Mouse (Mus musculus): Measurements from ENCODE around the gene Olfr862.

Olfr862 gene

DNA sequence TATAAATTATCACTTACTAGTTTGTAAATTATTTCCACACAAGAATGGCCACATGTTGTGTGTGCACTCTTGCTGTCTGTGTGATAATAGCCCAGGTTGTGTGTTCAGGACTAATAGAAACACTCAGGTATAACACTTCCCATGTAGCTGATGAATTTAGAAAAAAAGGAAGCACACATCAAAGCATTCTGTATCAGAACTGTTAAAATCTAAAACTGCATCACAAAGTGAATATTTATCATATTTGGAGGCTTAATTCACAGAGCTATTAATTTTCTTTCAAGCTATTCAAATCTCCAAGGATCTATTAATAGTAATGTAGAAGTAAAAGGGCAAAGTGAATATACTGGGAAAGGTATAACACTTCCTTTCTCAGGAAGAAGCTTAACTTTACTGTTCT lies at the start of gene Olfr862:
Gene Olfr862 (minus strand): TSS at position 101 of the 400 bp plus-strand sequence.
- no peak for DNase-seq (ENCODE audit: low read depth, low spot score)

- DNase-seq (ENCODE audit: low read depth, low spot score) = no peak
Measured at GRCm38 (mm10) chr9:19916565-19916964, 28.8 kb upstream of the Olfr862 start, which contains the start of gene Olfr77. Gene Olfr77, plus strand, starts transcription at chr9:19916865.

GRCm38 (mm10) chr9:19911170-19911569 lies 23.4 kb upstream of the Olfr862 start:
- DNase-seq (ENCODE audit: low read depth, low spot score) = no peak

DNA sequence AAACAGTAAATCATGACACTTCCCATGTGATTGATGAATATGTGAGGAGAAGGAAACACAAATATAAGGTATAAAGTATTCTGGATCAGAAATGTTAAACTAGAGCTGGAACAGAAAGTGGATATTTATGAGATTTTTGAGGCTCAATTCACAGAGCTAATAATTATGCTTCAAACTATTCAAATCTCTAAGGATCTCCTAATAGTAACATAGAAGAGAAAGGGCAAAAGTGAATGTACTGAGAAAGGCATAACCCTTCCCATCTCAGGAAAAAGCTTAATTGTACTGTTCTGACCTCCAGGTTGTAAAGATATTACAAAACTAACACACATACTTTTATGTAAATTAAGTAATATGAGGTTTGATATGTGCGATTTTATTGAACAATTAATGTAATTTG lies 38.2 kb downstream of the Olfr862 start, which contains the start of gene Olfr860:
Gene Olfr860 (minus strand): TSS at position 101 of the 400 bp plus-strand sequence.
- DNase-seq (ENCODE audit: low read depth, low spot score) = no peak

Measured in telencephalon, adult 2 months (tissue).